Mouse (Mus musculus) heart, adult 2 months (tissue): ENCODE measurements around the gene Rdx.

ENCODE experiments used
- CTCF ChIP-seq: fragments of 200-600 bp; IDR thresholded peaks from 2 replicates; pipeline ENCODE4 v1.8.1; 2022; ENCODE audit warnings: antibody characterized with exemption, mild to moderate bottlenecking, moderate library complexity
- EP300 ChIP-seq: fragments of 200-500 bp; IDR thresholded peaks from 2 replicates; pipeline ENCODE4 v1.6.1; 2011; ENCODE audit warnings: low read depth, low read length, control low read depth; ENCODE audit not compliant: insufficient read depth

DNA sequence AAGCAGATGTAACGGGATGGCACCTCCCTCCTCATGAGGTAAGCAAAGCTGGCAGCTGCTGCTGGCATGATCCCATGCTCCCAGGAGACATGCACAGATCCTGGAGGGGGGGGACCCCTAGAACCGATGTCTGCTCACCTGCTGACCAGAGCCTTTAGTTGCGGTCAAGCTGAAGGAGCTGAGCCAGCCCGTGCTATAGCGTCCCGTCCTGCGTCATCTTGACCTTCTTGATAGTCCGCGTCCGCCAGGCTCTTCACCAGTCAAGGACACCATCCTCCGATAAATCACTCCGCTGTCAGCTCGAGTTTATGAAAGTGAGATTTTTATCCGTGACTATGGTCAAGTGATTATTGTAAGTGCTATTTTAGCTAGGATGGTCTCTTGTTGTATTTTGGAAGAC lies 53.5 kb downstream of the Rdx start:
- TF ChIP-seq CTCF, result no peak
- no peak for TF ChIP-seq EP300
